Mouse (Mus musculus) CD4-positive, CD25-positive, alpha-beta regulatory T cell, adult 4 months (primary cell): Measurements from ENCODE around the gene Slc48a1. TPM values are rescaled to one million over a fixed set of nuclear protein-coding genes. Genes with fewer than 3 reads are reported as not detected.

ENCODE experiments used
- ATAC-seq: one replicate; pipeline ENCODE4 v1.8.0; 2017
- polyA plus RNA-seq, 2 experiments: library from polyadenylated mRNA; unstranded; fragments of 100-300 nt; shearing (Covaris generic); gene quantifications; one replicate each; pipeline ENCODE4 v1.2.1; 2017

The Slc48a1 gene
- polyA plus RNA-seq, 2 experiments from 2014 or later = 33.9 to 37.1 TPM

DNA sequence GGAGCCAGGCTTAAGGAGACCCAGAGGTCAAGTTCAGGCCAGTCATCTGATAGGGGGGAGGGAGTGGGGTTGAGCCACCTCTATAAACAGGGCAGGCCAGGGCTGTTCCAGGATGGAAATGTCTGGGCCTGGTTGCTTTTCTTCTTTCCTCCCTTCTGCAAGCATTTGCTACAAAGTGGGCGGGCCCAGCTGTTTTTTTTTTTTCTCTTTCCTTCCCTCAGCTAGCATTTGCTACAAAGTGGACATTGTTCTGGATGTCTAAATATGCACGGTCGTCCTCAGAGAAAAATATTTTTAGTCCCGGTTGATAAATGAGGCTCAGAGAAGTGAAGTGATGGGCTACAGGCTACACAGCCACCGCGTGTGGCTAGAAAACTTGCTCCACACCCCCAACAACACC, 23.8 kb upstream of the Slc48a1 start:
- ATAC-seq = no peak

GRCm38 (mm10) chr15:97755361-97755760, 23.0 kb upstream of the Slc48a1 start:
- no peak for ATAC-seq

DNA sequence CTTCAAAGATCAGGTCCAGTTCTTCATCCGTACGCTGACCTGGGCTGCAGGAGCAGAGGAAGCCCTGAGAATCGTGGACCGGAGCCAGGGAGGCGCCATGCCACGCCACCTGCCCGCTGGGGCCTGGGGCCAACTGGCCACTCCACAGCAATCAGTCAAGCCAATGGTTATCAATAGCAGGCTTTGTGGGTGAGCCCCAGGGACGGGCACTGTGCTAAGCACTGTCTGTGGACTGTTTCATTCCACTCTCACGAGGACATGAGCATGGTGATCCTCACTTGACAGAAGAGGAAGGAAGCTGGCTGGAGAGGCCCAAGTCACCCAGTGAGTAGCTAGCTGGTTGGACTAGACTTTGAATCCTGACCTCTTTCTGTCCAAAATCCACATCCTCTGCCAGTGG, 18.3 kb upstream of the Slc48a1 start:
- ATAC-seq = no peak

- no peak for ATAC-seq
Observed at GRCm38 (mm10) chr15:97760952-97761351, 17.4 kb upstream of the Slc48a1 start.

DNA sequence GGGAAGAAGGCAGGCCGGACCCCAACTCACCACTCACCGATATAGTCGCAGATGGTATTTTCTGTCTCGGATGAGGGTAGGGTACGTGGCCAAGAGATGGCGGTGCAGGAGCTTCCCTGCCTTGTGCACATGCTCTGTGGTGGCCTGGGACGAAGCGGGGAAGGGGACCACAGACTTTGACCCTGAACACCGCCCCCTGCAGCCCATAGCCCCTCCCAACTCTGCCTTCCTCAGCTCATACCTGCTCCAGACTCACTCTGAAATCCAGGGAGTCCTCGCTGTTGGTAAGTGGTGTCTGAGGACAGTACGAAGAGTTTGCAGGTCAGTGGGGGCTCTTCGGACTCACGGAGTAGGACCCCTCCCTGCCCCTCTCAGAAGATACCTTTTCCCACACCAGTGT, 16.9 kb upstream of the Slc48a1 start:
- no peak for ATAC-seq

DNA sequence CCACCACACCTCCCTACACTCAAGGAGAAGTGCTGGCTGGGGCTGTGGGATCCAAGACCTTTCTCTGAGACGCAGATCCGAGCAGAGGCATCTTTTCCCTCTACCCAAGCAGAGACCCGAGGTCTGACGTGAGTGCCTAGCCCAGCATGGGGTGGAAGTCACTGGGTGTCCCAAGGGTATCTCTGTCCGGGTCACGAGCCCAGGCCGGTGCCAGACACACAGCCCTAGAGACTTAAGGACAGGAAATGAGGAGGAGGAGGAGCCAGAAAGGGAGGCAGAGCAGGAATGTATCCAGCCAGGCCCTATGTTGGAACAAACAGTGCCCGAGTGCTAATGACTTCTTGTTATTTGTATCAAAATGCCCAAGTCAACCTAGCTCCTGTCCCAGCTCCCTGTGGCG, 15.6 kb upstream of the Slc48a1 start:
- ATAC-seq = no peak

- no peak for ATAC-seq
Observed at GRCm38 (mm10) chr15:97763256-97764049, 14.9 kb upstream of the Slc48a1 start.

GRCm38 (mm10) chr15:97764532-97764931, 13.8 kb upstream of the Slc48a1 start:
- ATAC-seq = no peak

DNA sequence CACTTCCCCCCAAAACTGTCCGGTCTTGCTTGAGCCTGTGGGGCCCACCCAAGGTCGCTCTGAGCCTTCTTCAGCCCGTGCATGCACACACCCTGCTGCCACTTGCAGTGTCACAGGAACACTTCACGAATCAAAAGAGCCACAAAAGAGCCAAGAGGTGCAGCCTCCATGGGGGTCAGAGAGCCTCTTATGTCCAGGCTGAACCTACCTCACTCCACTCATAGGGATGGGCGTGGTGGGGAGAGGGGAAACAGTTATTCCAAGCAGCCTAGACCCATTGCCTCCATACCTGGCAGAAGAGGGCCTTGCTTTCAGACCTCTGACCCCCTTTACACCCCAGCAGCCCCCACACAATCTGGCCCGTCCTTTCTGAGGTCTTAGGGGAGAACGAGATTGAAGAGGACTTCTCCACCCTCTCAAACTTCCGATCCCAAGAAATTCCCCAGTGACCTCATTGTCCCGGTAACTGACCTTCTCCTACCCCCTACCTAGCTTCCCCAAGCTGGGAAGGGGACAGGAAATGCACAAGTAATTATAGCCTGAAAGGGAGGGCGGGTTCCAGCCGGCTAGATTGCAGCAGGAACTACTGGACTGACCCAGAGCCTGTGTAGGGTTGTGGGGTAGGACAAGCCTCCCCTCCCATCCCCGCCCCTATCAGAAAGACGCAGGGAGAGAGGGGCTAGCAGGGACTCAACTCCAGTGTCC, 13.1 kb upstream of the Slc48a1 start:
- no peak for ATAC-seq

DNA sequence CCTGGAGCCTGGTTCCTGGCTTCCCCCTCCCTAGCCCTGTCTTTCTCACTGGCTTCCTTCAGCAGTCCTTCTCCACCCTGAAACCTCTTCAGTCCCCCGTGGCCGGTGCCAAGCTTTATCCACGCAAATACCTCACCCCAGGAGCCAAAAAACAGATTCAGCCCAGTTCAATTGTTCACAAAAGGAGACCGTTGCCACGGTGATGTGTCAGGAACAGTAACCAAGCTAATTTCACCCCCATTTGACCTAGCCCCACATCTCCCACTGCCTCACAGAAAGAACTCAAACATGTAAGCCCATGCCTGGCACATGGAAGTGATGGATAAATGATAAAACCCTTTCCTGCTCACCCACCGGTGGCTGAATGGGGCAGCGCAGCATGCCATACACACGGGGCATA, 12.1 kb upstream of the Slc48a1 start:
- no peak for ATAC-seq

DNA sequence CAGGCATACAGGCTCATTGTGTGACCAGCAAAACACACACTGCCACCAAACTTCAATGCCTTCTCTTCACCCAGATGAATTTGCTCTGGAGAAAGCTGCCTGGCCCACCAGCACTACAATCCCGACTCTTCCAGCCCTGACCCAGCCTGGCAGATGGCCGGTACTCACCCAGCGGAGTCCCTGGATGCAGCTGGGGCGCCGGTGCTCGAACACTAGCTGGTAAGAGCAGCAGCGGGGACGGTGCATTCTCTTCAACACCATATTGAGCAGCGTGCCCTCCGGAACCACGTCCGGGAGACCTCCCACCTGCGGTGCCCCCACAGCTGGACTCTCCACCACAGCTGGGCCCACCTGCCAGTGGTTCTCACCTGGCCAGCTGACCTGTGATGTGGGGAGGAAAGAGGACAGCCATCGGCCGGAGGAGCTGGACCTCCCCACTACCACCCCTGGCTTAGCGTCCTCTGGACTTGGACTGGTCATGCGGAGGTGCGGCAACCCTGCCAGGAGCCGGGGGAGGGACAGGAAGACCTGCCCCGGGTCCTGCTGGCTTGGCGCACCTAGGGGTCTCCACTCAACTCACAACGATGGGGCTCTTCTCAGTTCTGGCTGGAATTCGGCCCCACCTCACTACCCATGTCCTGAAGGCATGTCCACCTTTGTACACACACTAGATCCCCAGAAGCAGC, 11.6 kb upstream of the Slc48a1 start:
- ATAC-seq = no peak

DNA sequence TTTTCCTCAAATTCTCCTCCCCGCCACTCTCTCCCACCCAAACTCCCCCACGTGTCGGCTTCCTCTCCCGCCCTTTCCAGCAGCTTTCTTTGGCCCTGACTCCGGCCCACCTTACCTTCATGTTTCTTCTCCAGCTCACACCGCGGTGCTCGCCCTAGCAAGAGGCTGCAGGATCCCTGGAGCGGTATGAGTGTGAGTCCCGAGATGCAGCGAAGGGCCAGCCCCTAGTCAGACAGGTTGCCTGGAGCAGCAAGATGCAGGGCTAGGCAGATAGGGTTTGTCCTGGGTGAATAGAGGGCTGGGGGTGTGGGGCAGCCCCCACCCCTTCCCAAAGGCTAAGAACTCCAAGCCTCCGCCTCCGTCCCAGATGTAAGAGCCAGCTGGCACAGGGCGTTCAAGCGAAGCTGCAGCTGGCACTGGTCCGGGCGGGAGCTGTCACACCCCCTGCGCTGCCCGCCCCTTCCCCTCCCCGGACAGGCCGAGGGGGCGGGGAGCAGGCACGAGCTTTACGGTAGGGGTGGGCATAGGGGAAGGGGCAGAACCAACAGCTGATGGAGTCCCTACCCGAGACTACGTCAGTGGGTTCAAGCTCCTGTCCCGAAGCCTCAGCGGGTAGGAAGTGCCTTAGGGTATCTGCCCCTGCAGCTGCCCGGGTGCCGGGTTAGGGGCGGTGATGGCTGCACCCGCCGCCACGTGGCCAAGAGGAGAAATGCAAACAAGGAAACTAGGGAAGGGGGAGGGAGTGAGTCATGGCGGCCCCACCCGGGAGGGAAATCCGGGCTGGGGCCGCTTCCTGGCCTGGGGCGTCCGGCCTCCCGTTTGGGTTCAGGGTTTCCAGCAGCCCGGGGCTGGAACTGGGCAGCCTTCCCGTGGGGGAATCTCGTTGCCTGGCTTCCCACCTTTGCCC, 10.8 kb upstream of the Slc48a1 start, which contains the start of gene Rapgef3:
Rapgef3 (minus strand) TSS at position 693 of the 907 bp plus-strand sequence.
- ATAC-seq = peak; percentile 90

GRCm38 (mm10) chr15:97768192-97768591, 10.1 kb upstream of the Slc48a1 start:
- ATAC-seq = peak; percentile 21

GRCm38 (mm10) chr15:97770280-97770679, 8.0 kb upstream of the Slc48a1 start:
- no peak for ATAC-seq

- ATAC-seq = no peak
Observed at GRCm38 (mm10) chr15:97773108-97773507, 5.2 kb upstream of the Slc48a1 start.

DNA sequence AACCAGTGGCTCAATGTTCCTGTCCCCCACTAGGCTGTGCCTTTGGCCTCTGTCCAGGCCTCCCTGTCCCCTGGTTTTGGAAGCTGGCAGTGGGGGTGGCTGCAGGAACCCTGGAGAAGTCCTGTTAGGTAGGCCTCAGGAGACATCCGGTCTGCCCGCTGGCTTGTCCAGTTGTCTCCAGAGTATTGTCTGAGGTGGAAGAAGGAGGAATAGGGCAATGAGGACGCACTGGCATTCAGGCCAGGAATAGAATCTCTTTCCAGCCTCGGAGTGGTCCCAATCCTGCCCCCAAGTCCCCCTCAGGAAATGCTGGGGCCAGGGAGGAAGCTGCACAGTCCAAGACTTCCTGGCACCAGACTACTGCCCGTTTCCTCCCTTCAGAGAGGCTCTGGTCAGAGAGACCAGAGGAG, 4.4 kb upstream of the Slc48a1 start:
- ATAC-seq = no peak

GRCm38 (mm10) chr15:97776514-97776913, 1.8 kb upstream of the Slc48a1 start:
- peak; percentile 50 for ATAC-seq

DNA sequence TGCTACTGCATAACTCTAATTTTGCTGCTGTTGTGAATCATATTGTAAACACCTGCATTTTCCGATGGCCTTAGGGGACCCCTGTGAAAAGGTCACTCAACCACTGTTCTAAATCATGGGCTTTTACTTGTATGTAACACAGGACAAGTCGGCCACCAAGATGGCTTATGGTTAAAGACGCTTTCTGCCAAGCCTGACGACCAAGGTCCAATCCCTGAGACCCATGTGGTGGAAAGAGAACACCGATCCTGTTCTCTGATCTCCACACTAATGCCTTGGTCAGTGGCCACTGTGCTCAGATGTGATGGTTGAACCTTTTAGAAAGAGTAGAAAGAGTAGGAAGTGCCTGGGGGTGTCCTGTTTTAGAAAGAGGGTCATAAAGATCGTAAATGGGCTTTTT, 1.4 kb upstream of the Slc48a1 start:
- ATAC-seq = no peak

- no peak for ATAC-seq
Observed at GRCm38 (mm10) chr15:97779576-97779975, 1.3 kb downstream of the Slc48a1 start.

- peak; percentile 18 for ATAC-seq
Observed at GRCm38 (mm10) chr15:97780611-97781031, 2.3 kb downstream of the Slc48a1 start.

DNA sequence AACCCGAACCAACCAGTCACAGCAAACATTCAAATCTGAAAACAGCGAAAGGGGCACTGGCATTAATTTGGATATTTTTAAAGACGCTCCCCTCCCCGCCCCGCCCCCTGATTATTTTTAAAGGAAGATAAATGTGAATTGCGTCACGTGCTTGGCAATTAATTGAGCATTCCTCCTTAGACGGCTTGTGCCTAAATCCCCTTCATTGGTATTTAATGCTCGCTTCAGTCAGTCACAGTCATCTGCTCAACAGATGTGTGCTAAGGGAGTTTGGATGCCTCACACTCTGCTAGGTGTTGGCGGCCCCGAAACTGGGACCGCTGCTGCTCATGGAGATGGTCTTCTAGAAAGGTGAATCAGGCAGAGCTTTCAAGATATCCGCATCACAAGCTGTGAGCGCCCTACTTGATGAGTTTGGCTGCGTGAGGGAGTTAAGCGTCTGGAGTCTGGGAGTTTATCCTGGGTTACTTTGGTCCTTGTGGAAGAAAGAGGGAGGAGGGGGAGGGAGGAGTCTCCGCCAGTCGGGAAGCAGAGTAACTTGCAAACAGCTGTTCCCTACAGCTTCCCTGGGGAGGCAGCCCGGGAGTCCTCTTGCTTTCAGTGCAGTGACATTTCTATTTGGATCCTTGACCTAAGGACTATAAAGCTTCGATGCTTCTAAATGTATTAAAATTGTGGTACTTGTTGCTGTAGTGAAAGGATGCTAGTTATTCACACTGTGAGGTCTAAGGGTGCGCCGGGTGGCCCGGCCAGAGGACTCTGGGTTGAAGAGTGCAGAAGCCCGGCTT, 3.8 kb downstream of the Slc48a1 start:
- ATAC-seq = no peak

- ATAC-seq = peak; percentile 18
Observed at GRCm38 (mm10) chr15:97782749-97783105, 4.4 kb downstream of the Slc48a1 start.
